Mouse (Mus musculus) 3134 (cell line): ENCODE data around the gene Faxc.

Source experiments
- DNase-seq: peaks from one replicate; pipeline ENCODE4 v3.0.0-alpha.2; 2011; ENCODE audit warnings: low spot score; ENCODE audit not compliant: insufficient read length; ENCODE audit errors: extremely low read depth

The Faxc gene

GRCm38 (mm10) chr4:22018414-22018813, 87.3 kb downstream of the Faxc start:
- no peak for DNase-seq

GRCm38 (mm10) chr4:22029951-22030350, 98.8 kb downstream of the Faxc start:
- DNase-seq = no peak
